Mouse (Mus musculus) G1E (cell line): Measurements from ENCODE around the gene Nup160. TPM values are rescaled to one million over a fixed set of nuclear protein-coding genes. Genes with fewer than 3 reads are reported as not detected.
A peak's percentile ranks its signal among the peaks of the same experiment; 100 is the strongest.

Experiments
- ATAC-seq: 2 replicates; pipeline ENCODE4 v1.8.0; 2016; ENCODE audit warnings: mild to moderate bottlenecking; ENCODE audit not compliant: insufficient number of reproducible peaks, poor library complexity, low FRiP score, severe bottlenecking; ENCODE audit errors: extremely low read depth
- DNase-seq: peaks from one replicate; pipeline ENCODE4 v3.0.0; 2012; ENCODE audit warnings: low spot score
- H3K27me3 ChIP-seq: 2 replicates; pipeline ENCODE4 v1.6.1; 2012; ENCODE audit warnings: mild to moderate bottlenecking, low read length, inconsistent platforms; ENCODE audit not compliant: insufficient read depth
- H3K36me3 ChIP-seq: replicated peaks from 2 replicates; pipeline ENCODE3; 2012; ENCODE audit warnings: mild to moderate bottlenecking, inconsistent platforms
- H3K4me1 ChIP-seq: 2 replicates; pipeline ENCODE4 v1.6.1; 2012; ENCODE audit warnings: low read depth, low read length, inconsistent platforms, mixed read lengths; ENCODE audit not compliant: insufficient read depth
- H3K4me3 ChIP-seq: 2 replicates; pipeline ENCODE4 v1.5.1; 2012; ENCODE audit warnings: low read depth, mild to moderate bottlenecking, inconsistent platforms, low read length, moderate library complexity, mixed read lengths
- H3K9me3 ChIP-seq: replicated peaks from 2 replicates; pipeline ENCODE4 v1.6.1; 2012; ENCODE audit warnings: inconsistent platforms
- CTCF ChIP-seq: IDR thresholded peaks from 2 replicates; pipeline ENCODE4 v1.5.1; 2012; ENCODE audit warnings: low read depth, low read length, inconsistent platforms, mixed read lengths
- GATA1 ChIP-seq: IDR thresholded peaks from 2 replicates; pipeline ENCODE4 v1.6.1; 2012; ENCODE audit warnings: borderline replicate concordance, low read length, inconsistent platforms, mixed read lengths
- GATA2 ChIP-seq: IDR thresholded peaks from 2 replicates; pipeline ENCODE4 v1.6.1; 2012; ENCODE audit warnings: low read depth, low read length, inconsistent platforms, borderline replicate concordance
- POLR2AphosphoS5 ChIP-seq: IDR thresholded peaks from 2 replicates; pipeline ENCODE4 v1.6.1; 2012; ENCODE audit warnings: low read depth, low read length, inconsistent platforms; ENCODE audit not compliant: insufficient replicate concordance
- TAL1 ChIP-seq: conservative IDR thresholded peaks from 2 replicates; pipeline ENCODE4 v1.6.1; 2012; ENCODE audit warnings: low read depth, low read length, inconsistent platforms, mixed read lengths
- polyA plus RNA-seq: library from polyadenylated mRNA; stranded (reverse); fragments of >175 nt; gene quantifications from 2 replicates; pipeline ENCODE4 v1.2.3, GENCODE M21; 2012
- total RNA-seq, 2 experiments: library from RNA; stranded (forward) in 1 of 2; stranded (reverse) in 1 of 2; fragments of 200-1000 nt in 1 of 2; fragments of >200 nt in 1 of 2; fragmentation: Nextera tagmentation in 1 of 2; gene quantifications; 2 replicates each; pipeline ENCODE4 v1.2.3; 2014 to 2017

Gene Nup160
- total and polyA plus RNA-seq, 3 experiments: 9.1 to 157 (median 69.2) TPM

- no peaks in the 10 kb centered on the region for H3K27me3 ChIP-seq
- H3K9me3 ChIP-seq: peaks cover 2% of the 10 kb centered on the region; the same call in 1 of the 2 replicates
- H3K36me3 ChIP-seq: peaks cover 2% of the 10 kb centered on the region
- H3K4me3 ChIP-seq: no peak overlapping the region
- no peak for ATAC-seq
- TF ChIP-seq CTCF: no peak
- no peak for TF ChIP-seq GATA1
- TF ChIP-seq GATA2: no peak
- no peak for TF ChIP-seq TAL1
- no peak for TF ChIP-seq POLR2AphosphoS5
- peaks cover 21% of the 10 kb centered on the region for H3K4me1 ChIP-seq
- no peak for DNase-seq
These were observed 3.7 kb upstream of the Nup160 start for GRCm38 (mm10) chr2:90673339-90673738.

GRCm38 (mm10) chr2:90674555-90674954 is 2.5 kb upstream of the Nup160 start:
- Histone ChIP-seq H3K9me3 (peaks cover 2% of the 10 kb centered on the region; the same call in 1 of the 2 replicates), H3K36me3 (peaks cover 2% of the 10 kb centered on the region), H3K4me3 (no peak overlapping the region), H3K27me3 (no peaks in the 10 kb centered on the region), H3K4me1 (peaks cover 24% of the 10 kb centered on the region)
- ATAC-seq (no peak), DNase-seq (no peak)
- no peak for TF ChIP-seq TAL1

GRCm38 (mm10) chr2:90675488-90675887 is 1.5 kb upstream of the Nup160 start:
- H3K4me1 ChIP-seq: peaks cover 27% of the 10 kb centered on the region

GRCm38 (mm10) chr2:90678256-90679060 is 1.4 kb downstream of the Nup160 start:
- Histone ChIP-seq H3K36me3 (peaks cover 31% of the 10 kb centered on the region), H3K4me1 (peaks cover 38% of the 10 kb centered on the region), H3K27me3 (no peaks in the 10 kb centered on the region), H3K9me3 (no peaks in the 10 kb centered on the region), H3K4me3 (peak overlapping the region; percentile 88)
- no peak for DNase-seq
- TF ChIP-seq GATA2 (no peak), CTCF (no peak), TAL1 (no peak), POLR2AphosphoS5 (no peak)
- ATAC-seq: no peak

More at GRCm38 (mm10) chr2:90675488-90675887, 1.5 kb upstream of the Nup160 start:
- TF ChIP-seq GATA1 (no peak), TAL1 (no peak), POLR2AphosphoS5 (no peak), CTCF (no peak), GATA2 (no peak)
- Histone ChIP-seq H3K9me3 (no peaks in the 10 kb centered on the region), H3K27me3 (no peaks in the 10 kb centered on the region), H3K4me3 (no peak overlapping the region), H3K36me3 (peaks cover 5% of the 10 kb centered on the region)
- DNase-seq (no peak), ATAC-seq (no peak)

GRCm38 (mm10) chr2:90679061-90679810 is 2.2 kb downstream of the Nup160 start:
- peaks cover 39% of the 10 kb centered on the region for H3K36me3 ChIP-seq
- H3K9me3 ChIP-seq: no peaks in the 10 kb centered on the region
- H3K4me1 ChIP-seq: peaks cover 38% of the 10 kb centered on the region
- no peak for TF ChIP-seq POLR2AphosphoS5
- no peak for TF ChIP-seq CTCF
- no peak for TF ChIP-seq GATA1
- TF ChIP-seq GATA2: no peak
- TF ChIP-seq TAL1: no peak
- DNase-seq: peak; percentile 84
- no peaks in the 10 kb centered on the region for H3K27me3 ChIP-seq
- H3K4me3 ChIP-seq: peak overlapping the region; percentile 88
- ATAC-seq: peak; percentile 95

- Histone ChIP-seq H3K9me3 (no peaks in the 10 kb centered on the region), H3K4me3 (no peak overlapping the region), H3K4me1 (peaks cover 2% of the 10 kb centered on the region; the same call in 1 of the 2 replicates), H3K36me3 (peaks cover 98% of the 10 kb centered on the region), H3K27me3 (no peaks in the 10 kb centered on the region)
- ATAC-seq (no peak), DNase-seq (no peak)
- TF ChIP-seq GATA1: no peak
- no peak for TF ChIP-seq CTCF
- no peak for TF ChIP-seq TAL1
- no peak for TF ChIP-seq GATA2
- no peak for TF ChIP-seq POLR2AphosphoS5
These were observed 23.9 kb downstream of the Nup160 start for GRCm38 (mm10) chr2:90700943-90701342.
